Mouse (Mus musculus): ENCODE data around the gene Gm9999. TPM values are rescaled to one million over a fixed set of nuclear protein-coding genes. Genes with fewer than 3 reads are reported as not detected.
A peak's percentile ranks its signal among the peaks of the same experiment; 100 is the strongest.
"Not testable (repeated sequence)": the region's sequence is repeated elsewhere in the genome, so short reads cannot be mapped to it uniquely, and the experiment has no call there.

Gm9999 gene
- polyA plus RNA-seq, 2 experiments: not detected

GRCm38 (mm10) chr7:46974648-46975047 lies 8.7 kb upstream of the Gm9999 start:
- no peak for DNase-seq (ENCODE audit: low spot score)
- no peaks in the 10 kb centered on the region for H3K36me3 ChIP-seq (ENCODE audit: control insufficient read depth, insufficient read depth, low read length)
- ATAC-seq (ENCODE audit: low FRiP score, low read depth): no peak
- no peak overlapping the region for H3K9ac ChIP-seq (ENCODE audit: low read depth, low read length, severe bottlenecking)
- 93% methylated on average over 4 of the region's 4 CpGs for WGBS
- H3K27me3 ChIP-seq (ENCODE audit: control insufficient read depth, insufficient read depth, low read length): no peaks in the 10 kb centered on the region
- H3K4me2 ChIP-seq (replicated peaks; ENCODE audit: low read depth, low read length, severe bottlenecking): no peak overlapping the region
- H3K4me1 ChIP-seq (ENCODE audit: control insufficient read depth, insufficient read depth, low read length): no peaks in the 10 kb centered on the region
- no peak overlapping the region for H3K27ac ChIP-seq (replicated peaks; ENCODE audit: low read depth, low read length)
- H3K4me3 ChIP-seq (replicated peaks; ENCODE audit: low read length): no peak overlapping the region
- no peak for TF ChIP-seq POLR2A (IDR thresholded peaks at IDR 0.05; ENCODE audit: borderline replicate concordance, extremely low read depth, insufficient read depth, insufficient read length)
- no peaks in the 10 kb centered on the region for H3K9me3 ChIP-seq (ENCODE audit: control insufficient read depth, low read length)

- H3K27ac ChIP-seq (replicated peaks; ENCODE audit: low read depth, low read length): no peak overlapping the region
- no peak overlapping the region for H3K4me2 ChIP-seq (replicated peaks; ENCODE audit: low read depth, low read length, severe bottlenecking)
- H3K4me3 ChIP-seq (replicated peaks; ENCODE audit: low read length): no peak overlapping the region
- H3K9ac ChIP-seq (ENCODE audit: low read depth, low read length, severe bottlenecking): no peak overlapping the region
- ATAC-seq (ENCODE audit: low FRiP score, low read depth) (no peak), DNase-seq (ENCODE audit: low spot score) (no peak)
- H3K36me3 ChIP-seq (ENCODE audit: control insufficient read depth, insufficient read depth, low read length): no peaks in the 10 kb centered on the region
- TF ChIP-seq POLR2A (IDR thresholded peaks at IDR 0.05; ENCODE audit: borderline replicate concordance, extremely low read depth, insufficient read depth, insufficient read length): no peak
- H3K27me3 ChIP-seq (ENCODE audit: control insufficient read depth, insufficient read depth, low read length): no peaks in the 10 kb centered on the region
- 82% methylated on average over 11 of the region's 11 CpGs for WGBS
- no peaks in the 10 kb centered on the region for H3K9me3 ChIP-seq (ENCODE audit: control insufficient read depth, low read length)
- H3K4me1 ChIP-seq (ENCODE audit: control insufficient read depth, insufficient read depth, low read length): no peaks in the 10 kb centered on the region
Measured at GRCm38 (mm10) chr7:46975456-46975855, 7.9 kb upstream of the Gm9999 start.

GRCm38 (mm10) chr7:46985718-46986505 lies 2.5 kb downstream of the Gm9999 start:
- ATAC-seq (ENCODE audit: low FRiP score, low read depth): no peak
- WGBS: 46% methylated on average over 8 of the region's 8 CpGs

GRCm38 (mm10) chr7:46986646-46987045 lies 3.3 kb downstream of the Gm9999 start:
- 0 out of 2 replicates have a peak overlapping the region, but pooled peaks have one; percentile 6 for H3K27ac ChIP-seq (replicated peaks; ENCODE audit: low read depth, low read length)
- peaks cover 10% of the 10 kb centered on the region for H3K4me1 ChIP-seq (ENCODE audit: control insufficient read depth, insufficient read depth, low read length)
- H3K27me3 ChIP-seq (ENCODE audit: control insufficient read depth, insufficient read depth, low read length): no peaks in the 10 kb centered on the region
- no peak for TF ChIP-seq POLR2A (IDR thresholded peaks at IDR 0.05; ENCODE audit: borderline replicate concordance, extremely low read depth, insufficient read depth, insufficient read length)
- ATAC-seq (ENCODE audit: low FRiP score, low read depth): no peak
- DNase-seq (ENCODE audit: low spot score): peak; percentile 22
- peaks cover 17% of the 10 kb centered on the region; the same call in 1 of the 2 replicates for H3K36me3 ChIP-seq (ENCODE audit: control insufficient read depth, insufficient read depth, low read length)
- H3K4me2 ChIP-seq (replicated peaks; ENCODE audit: low read depth, low read length, severe bottlenecking): no peak overlapping the region
- 23% methylated on average over 5 of the region's 5 CpGs for WGBS
- no peaks in the 10 kb centered on the region for H3K9me3 ChIP-seq (ENCODE audit: control insufficient read depth, low read length)
- H3K4me3 ChIP-seq (replicated peaks; ENCODE audit: low read length): no peak overlapping the region
- no peak overlapping the region for H3K9ac ChIP-seq (ENCODE audit: low read depth, low read length, severe bottlenecking)

More at GRCm38 (mm10) chr7:46985718-46986505, 2.5 kb downstream of the Gm9999 start:
- Histone ChIP-seq H3K36me3 (ENCODE audit: control insufficient read depth, insufficient read depth, low read length) (peaks cover 12% of the 10 kb centered on the region; the same call in 1 of the 2 replicates), H3K9ac (ENCODE audit: low read depth, low read length, severe bottlenecking) (no peak overlapping the region), H3K4me2 (replicated peaks; ENCODE audit: low read depth, low read length, severe bottlenecking) (no peak overlapping the region), H3K9me3 (ENCODE audit: control insufficient read depth, low read length) (no peaks in the 10 kb centered on the region), H3K4me1 (ENCODE audit: control insufficient read depth, insufficient read depth, low read length) (peaks cover 10% of the 10 kb centered on the region), H3K4me3 (replicated peaks; ENCODE audit: low read length) (no peak overlapping the region), H3K27ac (replicated peaks; ENCODE audit: low read depth, low read length) (0 out of 2 replicates have a peak overlapping the region, but pooled peaks have one; percentile 6), H3K27me3 (ENCODE audit: control insufficient read depth, insufficient read depth, low read length) (no peaks in the 10 kb centered on the region)
- DNase-seq (ENCODE audit: low spot score): no peak
- TF ChIP-seq POLR2A (IDR thresholded peaks at IDR 0.05; ENCODE audit: borderline replicate concordance, extremely low read depth, insufficient read depth, insufficient read length): no peak

- Histone ChIP-seq H3K9me3 (ENCODE audit: control insufficient read depth, low read length) (no peaks in the 10 kb centered on the region), H3K9ac (ENCODE audit: low read depth, low read length, severe bottlenecking) (no peak overlapping the region), H3K36me3 (ENCODE audit: control insufficient read depth, insufficient read depth, low read length) (peaks cover 21% of the 10 kb centered on the region; the same call in 1 of the 2 replicates), H3K27me3 (ENCODE audit: control insufficient read depth, insufficient read depth, low read length) (no peaks in the 10 kb centered on the region), H3K27ac (replicated peaks; ENCODE audit: low read depth, low read length) (0 out of 2 replicates have a peak overlapping the region, but pooled peaks have one; percentile 6), H3K4me2 (replicated peaks; ENCODE audit: low read depth, low read length, severe bottlenecking) (no peak overlapping the region), H3K4me1 (ENCODE audit: control insufficient read depth, insufficient read depth, low read length) (peaks cover 10% of the 10 kb centered on the region), H3K4me3 (replicated peaks; ENCODE audit: low read length) (no peak overlapping the region)
- ATAC-seq (ENCODE audit: low FRiP score, low read depth): no peak
- TF ChIP-seq POLR2A (IDR thresholded peaks at IDR 0.05; ENCODE audit: borderline replicate concordance, extremely low read depth, insufficient read depth, insufficient read length): no peak
- WGBS: 37% methylated on average over 2 of the region's 2 CpGs
- DNase-seq (ENCODE audit: low spot score): no peak
Measured at GRCm38 (mm10) chr7:46987073-46987472, 3.7 kb downstream of the Gm9999 start.

- not testable (repeated sequence) for H3K27ac ChIP-seq (replicated peaks; ENCODE audit: low read depth, low read length); H3K4me3 ChIP-seq (replicated peaks; ENCODE audit: low read length); H3K4me2 ChIP-seq (replicated peaks; ENCODE audit: low read depth, low read length, severe bottlenecking); DNase-seq (ENCODE audit: low spot score); H3K9me3 ChIP-seq (ENCODE audit: control insufficient read depth, low read length); H3K27me3 ChIP-seq (ENCODE audit: control insufficient read depth, insufficient read depth, low read length); ATAC-seq (ENCODE audit: low FRiP score, low read depth); H3K9ac ChIP-seq (ENCODE audit: low read depth, low read length, severe bottlenecking)
- WGBS: 80% methylated on average over 4 of the region's 4 CpGs
- Histone ChIP-seq H3K36me3 (ENCODE audit: control insufficient read depth, insufficient read depth, low read length) (peaks cover 44% of the 10 kb centered on the region), H3K4me1 (ENCODE audit: control insufficient read depth, insufficient read depth, low read length) (peaks cover 10% of the 10 kb centered on the region)
Measured at GRCm38 (mm10) chr7:46989387-46989786, 6.0 kb downstream of the Gm9999 start.
